Mouse (Mus musculus) midbrain, postnatal 0 days (tissue): ENCODE measurements around the gene Gm49393. TPM values are rescaled to one million over a fixed set of nuclear protein-coding genes. Genes with fewer than 3 reads are reported as not detected.
"Not testable (repeated sequence)": the region's sequence is repeated elsewhere in the genome, so short reads cannot be mapped to it uniquely, and the experiment has no call there.

Experiments
- ATAC-seq: fragments of 200-750 bp; cut with Nextera tagmentation; 2 replicates; pipeline ENCODE4 v1.8.0; 2017; ENCODE audit warnings: moderate number of reproducible peaks, mild to moderate bottlenecking, moderate TSS enrichment, moderate library complexity; ENCODE audit not compliant: low FRiP score
- DNase-seq: peaks from one replicate; pipeline ENCODE4 v3.0.0-alpha.2; 2015; ENCODE audit warnings: low spot score
- H3K27ac ChIP-seq: fragments of 300-500 bp; sonication (generic); 2 replicates; pipeline ENCODE4 v1.5.1; 2014; ENCODE audit warnings: low read depth, mild to moderate bottlenecking, low read length, mixed read lengths
- H3K27me3 ChIP-seq: fragments of 300-500 bp; sonication (generic); 2 replicates; pipeline ENCODE4 v1.6.1; 2014; ENCODE audit warnings: low read length, control low read depth, mixed read lengths; ENCODE audit not compliant: insufficient read depth
- H3K36me3 ChIP-seq: fragments of 300-500 bp; sonication (generic); 2 replicates; pipeline ENCODE4 v1.6.1; 2014; ENCODE audit warnings: low read length, control low read depth, mixed read lengths; ENCODE audit not compliant: insufficient read depth
- H3K4me1 ChIP-seq: fragments of 300-500 bp; sonication (generic); 2 replicates; pipeline ENCODE4 v1.6.1; 2014; ENCODE audit warnings: mild to moderate bottlenecking, control low read depth, antibody characterized with exemption, low read length, mixed read lengths; ENCODE audit not compliant: insufficient read depth
- H3K4me2 ChIP-seq: fragments of 300-500 bp; sonication (generic); 2 replicates; pipeline ENCODE4 v1.6.1; 2014; ENCODE audit warnings: low read depth, mild to moderate bottlenecking, low read length, mixed read lengths; ENCODE audit not compliant: poor library complexity, severe bottlenecking
- H3K4me3 ChIP-seq: fragments of 300-500 bp; sonication (generic); 2 replicates; pipeline ENCODE4 v1.5.1; 2014; ENCODE audit warnings: low read depth, mild to moderate bottlenecking, low read length, moderate library complexity
- H3K9ac ChIP-seq: fragments of 300-500 bp; sonication (generic); replicated peaks from 2 replicates; pipeline ENCODE4 v1.6.1; 2014; ENCODE audit warnings: mild to moderate bottlenecking, low read length, moderate library complexity, mixed read lengths; ENCODE audit not compliant: poor library complexity, severe bottlenecking
- H3K9me3 ChIP-seq: fragments of 300-500 bp; sonication (generic); 2 replicates; pipeline ENCODE4 v1.6.1; 2016; ENCODE audit warnings: low read length, control low read depth
- CTCF ChIP-seq: IDR thresholded peaks from 2 replicates; pipeline ENCODE4 v1.5.1; 2016; ENCODE audit warnings: antibody characterized with exemption, mild to moderate bottlenecking
- WGBS: fragments of 180-500 bp; shearing (Covaris S2); extraction: QIAGEN DNeasy Blood & Tissue Kit; methylation state at CpG from one replicate; pipeline ENCODE4 v1.1.7; 2014; 5-methylcytosine and 5-hydroxymethylcytosine counted together
- polyA plus RNA-seq: library from polyadenylated mRNA; unstranded; fragments of >200 nt; fragmentation: Nextera tagmentation; extraction: Ambion mirVana; gene quantifications from 2 replicates; pipeline ENCODE4 v1.2.1, GENCODE M21; 2015
- total RNA-seq: library from RNA; depleted of rRNA; stranded (reverse); fragments of >200 nt; gene quantifications from 2 replicates; pipeline ENCODE4 v1.2.3, GENCODE M21; 2014; rRNA removed

The Gm49393 gene
- total RNA-seq (not detected in 2 replicates), polyA plus RNA-seq (not detected in 2 replicates)

- not testable (repeated sequence) for H3K9ac ChIP-seq, ATAC-seq, H3K9me3 ChIP-seq, H3K36me3 ChIP-seq, H3K4me2 ChIP-seq, H3K27ac ChIP-seq, H3K4me1 ChIP-seq, H3K27me3 ChIP-seq, H3K4me3 ChIP-seq, DNase-seq
- WGBS = 75% methylated on average over 2 of the region's 2 CpGs
Observed at GRCm38 (mm10) chr13:60935490-60935889, at the start of gene Gm49393. Gm49393 (minus strand) TSS chr13:60935590.

- not testable (repeated sequence) for H3K4me2 ChIP-seq, H3K27ac ChIP-seq, H3K27me3 ChIP-seq, H3K4me3 ChIP-seq, H3K9me3 ChIP-seq, H3K4me1 ChIP-seq, ATAC-seq, H3K36me3 ChIP-seq, H3K9ac ChIP-seq, DNase-seq
- 72% methylated on average over 4 of the region's 4 CpGs for WGBS
Observed at GRCm38 (mm10) chr13:60972319-60972718, 36.9 kb upstream of the Gm49393 start.

- not testable (repeated sequence) for H3K4me3 ChIP-seq, H3K27ac ChIP-seq, H3K36me3 ChIP-seq, H3K4me1 ChIP-seq, H3K27me3 ChIP-seq, ATAC-seq, DNase-seq, H3K9ac ChIP-seq, H3K4me2 ChIP-seq
- peaks cover 14% of the 10 kb centered on the region for H3K9me3 ChIP-seq
- WGBS = 32% methylated on average over 5 of the region's 5 CpGs
Observed at GRCm38 (mm10) chr13:60963985-60964384, 28.6 kb upstream of the Gm49393 start.

- 67% methylated on average over 5 of the region's 5 CpGs for WGBS
Observed at GRCm38 (mm10) chr13:60961706-60962105, 26.3 kb upstream of the Gm49393 start.

GRCm38 (mm10) chr13:60941884-60942283 is 6.5 kb upstream of the Gm49393 start, which contains the start of gene Tpbpa:
Tpbpa (minus strand) TSS chr13:60941984.
- WGBS = 72% methylated on average over 3 of the region's 3 CpGs
- H3K27ac ChIP-seq, H3K9ac ChIP-seq, H3K4me1 ChIP-seq, H3K4me2 ChIP-seq, DNase-seq, H3K4me3 ChIP-seq, ATAC-seq, H3K36me3 ChIP-seq, H3K27me3 ChIP-seq: not testable (repeated sequence)
- H3K9me3 ChIP-seq = peaks cover 27% of the 10 kb centered on the region

More at GRCm38 (mm10) chr13:60961706-60962105, 26.3 kb upstream of the Gm49393 start:
- Histone ChIP-seq H3K4me2 (no peak overlapping the region), H3K27ac (no peak overlapping the region), H3K4me3 (no peak overlapping the region), H3K36me3 (no peaks in the 10 kb centered on the region), H3K9me3 (peaks cover 18% of the 10 kb centered on the region), H3K9ac (no peak overlapping the region), H3K27me3 (no peaks in the 10 kb centered on the region), H3K4me1 (no peaks in the 10 kb centered on the region)
- ATAC-seq (no peak), DNase-seq (no peak)
- TF ChIP-seq CTCF = no peak

- Histone ChIP-seq H3K9ac (no peak within 1 kb of the TSS), H3K9me3 (peaks cover 14% of the 10 kb centered on the region), H3K27ac (no peak within 1 kb of the TSS), H3K4me1 (no peaks in the 10 kb centered on the region), H3K36me3 (no peaks in the 10 kb centered on the region), H3K27me3 (no peaks in the 10 kb centered on the region), H3K4me3 (no peak within 1 kb of the TSS), H3K4me2 (no peak within 1 kb of the TSS)
- WGBS = 62% methylated on average over 5 of the region's 5 CpGs
- no peak for TF ChIP-seq CTCF
- ATAC-seq (no peak), DNase-seq (no peak)
Observed at GRCm38 (mm10) chr13:60936500-60936901, 1.1 kb upstream of the Gm49393 start, which contains the start of the genes Gm49391 and Ctla2a. Gm49391 (minus strand) TSS chr13:60936571. Ctla2a (minus strand) TSS chr13:60936625.

- not testable (repeated sequence) for H3K36me3 ChIP-seq, H3K4me2 ChIP-seq, H3K4me1 ChIP-seq, H3K27ac ChIP-seq, ATAC-seq, H3K9ac ChIP-seq, H3K27me3 ChIP-seq, H3K4me3 ChIP-seq, H3K9me3 ChIP-seq, DNase-seq
- 78% methylated on average over 2 of the region's 2 CpGs for WGBS
Observed at GRCm38 (mm10) chr13:60904780-60905179, 30.6 kb downstream of the Gm49393 start, which contains the start of gene Tpbpb. Tpbpb (minus strand) TSS chr13:60904880.
